Mouse (Mus musculus) MEL (cell line): ENCODE data around the gene Oog1.
"Not testable (repeated sequence)": the region's sequence is repeated elsewhere in the genome, so short reads cannot be mapped to it uniquely, and the experiment has no call there.

Source experiments
- CTCF ChIP-seq, 3 experiments: IDR thresholded peaks in 2 of 3; conservative IDR thresholded peaks in 1 of 3; 2 replicates each; pipeline ENCODE4 v1.5.1; 2011 to 2012; ENCODE audit warnings: low read length in 3 of 3, low read depth in 2 of 3, mild to moderate bottlenecking in 2 of 3, improper control_type of control experiment in 1 of 3, inconsistent platforms in 1 of 3, mixed read lengths in 1 of 3, moderate library complexity in 1 of 3; ENCODE audit not compliant: control insufficient read depth in 1 of 3, insufficient read depth in 1 of 3, poor library complexity in 1 of 3, severe bottlenecking in 1 of 3
- POLR2AphosphoS5 ChIP-seq: IDR thresholded peaks from 2 replicates; pipeline ENCODE4 v1.6.1; 2012; ENCODE audit warnings: low read depth, borderline replicate concordance, mild to moderate bottlenecking, inconsistent platforms, low read length, moderate library complexity, mixed read lengths
- ZMIZ1 ChIP-seq: IDR thresholded peaks from 2 replicates; pipeline ENCODE4 v1.6.1; 2012; ENCODE audit warnings: low read depth, mild to moderate bottlenecking, inconsistent platforms, low read length, improper control_type of control experiment, moderate library complexity

GRCm38 (mm10) chr12:87601388-87601787 is 1.1 kb upstream of the Oog1 start:
- not testable (repeated sequence) for TF ChIP-seq ZMIZ1; CTCF (IDR thresholded peaks at IDR 0.05 in 2 of 3, conservative IDR thresholded peaks at IDR 0.05 in 1 of 3; ENCODE audit: control insufficient read depth in 1 of 3, insufficient read depth in 1 of 3, low read depth in 2 of 3, low read length in 3 of 3, poor library complexity in 1 of 3, severe bottlenecking in 1 of 3); POLR2AphosphoS5
